Mouse (Mus musculus): ENCODE results near the gene Dnm3. TPM values are rescaled to one million over a fixed set of nuclear protein-coding genes. Genes with fewer than 3 reads are reported as not detected.

The Dnm3 gene
- polyA plus RNA-seq, 1 experiment from 2014 or later, result 47.8 TPM

DNA sequence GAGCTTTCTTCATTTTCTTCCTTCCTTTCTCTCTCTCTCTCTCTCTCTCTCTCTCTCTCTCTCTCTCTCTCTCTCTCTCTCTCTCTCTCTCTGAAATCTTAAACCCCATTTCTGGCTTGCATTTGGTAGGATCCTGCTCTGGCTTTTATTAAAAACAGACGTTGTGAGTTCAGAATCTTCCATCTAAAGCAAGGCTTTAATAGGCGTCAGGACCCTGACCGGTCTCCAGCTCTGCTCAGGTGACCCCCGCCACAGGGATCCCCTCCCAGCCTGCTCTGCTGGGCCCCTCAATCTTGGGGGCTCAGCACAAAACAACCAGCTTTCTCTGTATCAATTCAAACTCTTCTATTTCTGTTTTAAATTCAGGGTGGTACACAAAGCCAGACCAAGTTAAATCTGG lies 469.6 kb downstream of the Dnm3 start:
- H3K9ac ChIP-seq, result no peak overlapping the region
- 84% methylated on average over 4 of the region's 4 CpGs for WGBS
- no peak overlapping the region for H3K4me3 ChIP-seq
- no peaks in the 10 kb centered on the region for H3K27me3 ChIP-seq
- no peak for ATAC-seq (ENCODE audit: low FRiP score)
- no peak overlapping the region for H3K4me2 ChIP-seq
- peaks cover 12% of the 10 kb centered on the region for H3K36me3 ChIP-seq
- H3K4me1 ChIP-seq (replicated peaks), result peaks cover 29% of the 10 kb centered on the region
- peak overlapping the region; percentile 44; the same call in 1 of the 2 replicates for H3K27ac ChIP-seq
- no peaks in the 10 kb centered on the region for H3K9me3 ChIP-seq

- no peaks in the 10 kb centered on the region for H3K27me3 ChIP-seq
- 83% methylated on average over 9 of the region's 9 CpGs for WGBS
- no peak overlapping the region for H3K4me2 ChIP-seq
- no peak overlapping the region for H3K9ac ChIP-seq
- no peaks in the 10 kb centered on the region for H3K9me3 ChIP-seq
- peaks cover 6% of the 10 kb centered on the region for H3K36me3 ChIP-seq
- no peak overlapping the region for H3K27ac ChIP-seq
- no peak overlapping the region for H3K4me3 ChIP-seq
- no peak for ATAC-seq (ENCODE audit: low FRiP score)
- peaks cover 37% of the 10 kb centered on the region for H3K4me1 ChIP-seq (replicated peaks)
These were observed 471.7 kb downstream of the Dnm3 start for GRCm38 (mm10) chr1:162006109-162006508.

- H3K9me3 ChIP-seq, result no peaks in the 10 kb centered on the region
- H3K27ac ChIP-seq, result peak overlapping the region; percentile 62
- peaks cover 43% of the 10 kb centered on the region for H3K4me1 ChIP-seq (replicated peaks)
- peak; percentile 57; the same call in 1 of the 2 replicates for ATAC-seq (ENCODE audit: low FRiP score)
- WGBS, result 40% methylated on average over 23 of the region's 23 CpGs
- H3K4me3 ChIP-seq, result no peak overlapping the region
- H3K27me3 ChIP-seq, result no peaks in the 10 kb centered on the region
- H3K36me3 ChIP-seq, result no peaks in the 10 kb centered on the region; the same call in 1 of the 2 replicates
- peak overlapping the region; percentile 51; the same call in 1 of the 2 replicates for H3K9ac ChIP-seq
- peak overlapping the region; percentile 29; the same call in 1 of the 2 replicates for H3K4me2 ChIP-seq
These were observed 472.7 kb downstream of the Dnm3 start for GRCm38 (mm10) chr1:162004821-162005770.

DNA sequence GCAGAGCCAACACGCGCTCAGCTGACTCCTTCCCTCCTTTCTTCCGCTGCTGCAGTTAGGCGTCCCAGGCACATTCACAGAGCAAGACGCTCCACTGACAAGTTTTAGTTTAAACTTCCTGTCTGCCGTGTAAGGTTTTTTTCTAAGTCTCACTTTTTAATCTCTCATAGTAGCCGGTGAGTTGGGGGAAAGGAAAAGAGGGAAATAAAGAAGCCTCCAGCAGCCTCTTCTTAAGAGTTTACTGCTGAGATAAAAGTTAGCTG lies 473.4 kb downstream of the Dnm3 start:
- 0 out of 2 replicates have a peak overlapping the region, but pooled peaks have one; percentile 29 for H3K4me2 ChIP-seq
- peaks cover 47% of the 10 kb centered on the region for H3K4me1 ChIP-seq (replicated peaks)

DNA sequence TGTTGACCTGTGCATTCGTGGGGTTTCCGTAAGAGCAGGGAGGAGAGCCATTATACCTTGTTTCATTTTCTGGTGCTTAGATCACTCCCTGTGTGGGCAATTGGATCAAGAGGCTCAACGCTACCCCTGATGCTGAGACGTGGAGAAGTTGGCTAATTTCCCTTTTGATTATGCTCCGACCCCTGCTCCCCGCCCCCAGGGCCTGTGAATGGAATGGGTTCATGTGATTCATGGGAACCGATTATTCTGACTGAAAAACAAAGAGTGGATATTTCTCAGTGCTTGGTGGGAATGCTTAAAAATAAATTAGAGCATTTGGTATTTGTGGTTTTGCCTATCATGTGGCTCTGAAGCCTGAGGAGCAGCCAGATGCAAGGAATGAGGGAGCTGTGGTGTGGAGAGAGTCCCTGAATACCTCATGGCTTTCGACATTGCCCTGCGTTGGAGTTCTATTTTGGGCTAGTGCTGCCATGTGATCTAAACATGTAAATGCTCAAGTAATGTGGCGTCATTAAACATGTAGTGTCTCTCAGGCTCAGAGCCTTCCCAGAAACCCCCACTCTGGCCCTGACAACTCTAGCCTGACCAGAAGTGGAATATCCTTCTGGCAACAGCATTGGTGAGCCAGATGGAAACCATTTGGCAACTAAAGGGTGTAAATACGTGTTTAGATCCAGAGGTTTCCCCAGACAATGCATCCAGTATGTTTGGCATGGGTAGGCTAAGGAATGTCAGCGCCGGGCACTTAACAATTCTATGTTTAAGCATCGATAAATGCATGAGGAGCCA lies 473.9 kb downstream of the Dnm3 start:
- peak overlapping the region; percentile 62; the same call in 1 of the 2 replicates for H3K27ac ChIP-seq

More for the DNA sequence above, 473.4 kb downstream of the Dnm3 start:
- H3K9me3 ChIP-seq, result no peaks in the 10 kb centered on the region
- ATAC-seq (ENCODE audit: low FRiP score), result no peak
- peak overlapping the region; percentile 62; the same call in 1 of the 2 replicates for H3K27ac ChIP-seq
- no peak overlapping the region for H3K4me3 ChIP-seq
- WGBS, result 40% methylated on average over 7 of the region's 7 CpGs
- no peak overlapping the region for H3K9ac ChIP-seq
- H3K27me3 ChIP-seq, result no peaks in the 10 kb centered on the region
- H3K36me3 ChIP-seq, result no peaks in the 10 kb centered on the region

DNA sequence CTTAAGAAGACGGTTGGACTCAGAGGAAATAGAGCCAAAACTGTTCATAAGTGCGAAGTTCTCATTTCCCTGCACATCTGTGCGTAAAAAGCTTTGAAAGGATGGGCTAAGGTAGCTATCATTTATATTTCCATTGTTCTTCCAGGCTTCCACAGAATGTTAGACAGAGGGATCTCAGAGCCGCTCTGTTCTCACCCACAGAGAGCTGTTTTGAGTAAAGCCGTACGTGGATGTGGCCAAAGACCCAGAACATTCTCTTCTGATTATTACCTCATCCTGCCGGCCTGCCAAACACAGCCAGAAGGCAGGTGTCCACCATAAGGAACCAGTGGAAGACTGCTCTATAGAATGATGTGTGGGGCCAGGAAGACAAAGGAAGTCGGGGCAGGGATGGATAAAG lies 476.5 kb downstream of the Dnm3 start:
- ATAC-seq (ENCODE audit: low FRiP score), result no peak
- WGBS, result 66% methylated on average over 8 of the region's 8 CpGs
- no peak overlapping the region for H3K4me2 ChIP-seq
- no peaks in the 10 kb centered on the region for H3K36me3 ChIP-seq
- peaks cover 42% of the 10 kb centered on the region for H3K4me1 ChIP-seq (replicated peaks)
- no peak overlapping the region for H3K4me3 ChIP-seq
- H3K27me3 ChIP-seq, result no peaks in the 10 kb centered on the region
- H3K9ac ChIP-seq, result no peak overlapping the region
- no peak overlapping the region for H3K27ac ChIP-seq
- H3K9me3 ChIP-seq, result no peaks in the 10 kb centered on the region

More for the DNA sequence above, 473.9 kb downstream of the Dnm3 start:
- no peak for ATAC-seq (ENCODE audit: low FRiP score)
- 60% methylated on average over 14 of the region's 14 CpGs for WGBS
- H3K4me3 ChIP-seq, result no peak overlapping the region
- no peaks in the 10 kb centered on the region for H3K36me3 ChIP-seq
- H3K4me1 ChIP-seq (replicated peaks), result peaks cover 48% of the 10 kb centered on the region
- H3K9me3 ChIP-seq, result no peaks in the 10 kb centered on the region
- H3K4me2 ChIP-seq, result no peak overlapping the region
- no peaks in the 10 kb centered on the region for H3K27me3 ChIP-seq
- no peak overlapping the region for H3K9ac ChIP-seq

DNA sequence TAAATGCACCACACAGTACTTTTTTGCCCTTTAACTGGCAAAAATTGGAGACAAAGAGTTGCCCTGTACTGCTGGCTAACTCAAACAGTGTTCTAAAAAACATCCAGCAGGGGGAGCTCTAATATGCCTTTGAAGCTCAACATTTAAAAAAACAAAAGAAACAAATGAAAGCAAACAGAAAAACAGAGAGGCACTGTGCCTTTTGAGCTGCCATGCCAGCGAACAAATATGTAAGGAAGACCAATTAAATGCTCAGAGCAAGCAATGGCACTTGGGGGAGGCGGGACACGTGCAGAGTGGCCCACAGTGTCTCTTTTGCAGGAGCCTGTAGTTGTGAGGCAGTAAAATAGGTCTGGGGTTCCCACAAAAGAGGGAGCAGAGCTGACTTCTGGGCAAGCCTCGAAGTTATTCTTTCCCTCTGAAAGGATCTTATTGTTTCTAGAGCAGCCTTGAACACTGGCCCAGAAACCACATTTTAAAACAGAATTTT lies 477.9 kb downstream of the Dnm3 start:
- Histone ChIP-seq H3K4me3 (no peak overlapping the region), H3K27me3 (no peaks in the 10 kb centered on the region), H3K27ac (peak overlapping the region; percentile 75), H3K9me3 (no peaks in the 10 kb centered on the region), H3K36me3 (no peaks in the 10 kb centered on the region), H3K9ac (0 out of 2 replicates have a peak overlapping the region, but pooled peaks have one; percentile 51), H3K4me2 (peak overlapping the region; percentile 40), H3K4me1 (replicated peaks) (peaks cover 36% of the 10 kb centered on the region)
- ATAC-seq (ENCODE audit: low FRiP score), result peak; percentile 90
- 2% methylated on average over 4 of the region's 4 CpGs for WGBS

GRCm38 (mm10) chr1:161999338-161999737 lies 478.5 kb downstream of the Dnm3 start:
- Histone ChIP-seq H3K27me3 (no peaks in the 10 kb centered on the region), H3K9me3 (no peaks in the 10 kb centered on the region), H3K4me2 (no peak overlapping the region), H3K4me1 (replicated peaks) (peaks cover 30% of the 10 kb centered on the region), H3K4me3 (no peak overlapping the region), H3K9ac (peak overlapping the region; percentile 51), H3K36me3 (no peaks in the 10 kb centered on the region), H3K27ac (peak overlapping the region; percentile 75)
- ATAC-seq (ENCODE audit: low FRiP score), result 0 out of 2 replicates have a peak, but pooled peaks have one; percentile 9
- WGBS, result 36% methylated on average over 5 of the region's 5 CpGs

DNA sequence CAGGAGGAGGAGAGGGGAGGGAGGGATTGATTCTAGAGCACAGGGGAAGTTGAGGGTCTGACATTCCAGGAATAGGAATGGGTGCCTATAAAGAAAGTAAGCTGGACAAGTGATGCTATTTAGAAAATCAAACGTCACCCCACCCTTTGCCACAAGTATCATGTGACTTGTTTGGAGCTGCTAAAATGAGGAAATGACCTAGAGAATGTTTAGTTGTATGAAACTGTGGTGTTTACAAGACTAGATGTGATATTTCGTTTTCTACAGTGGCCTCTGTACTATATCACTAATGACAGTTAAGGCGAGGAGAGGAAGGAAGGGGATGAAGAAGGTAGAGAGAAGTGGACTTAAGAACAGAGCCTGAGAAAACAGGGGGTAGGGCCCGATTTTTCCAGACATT lies 479.1 kb downstream of the Dnm3 start:
- H3K9ac ChIP-seq, result no peak overlapping the region
- H3K36me3 ChIP-seq, result no peaks in the 10 kb centered on the region
- no peak overlapping the region for H3K27ac ChIP-seq
- H3K4me3 ChIP-seq, result no peak overlapping the region
- WGBS, result 83% methylated on average over 4 of the region's 4 CpGs
- no peak overlapping the region for H3K4me2 ChIP-seq
- no peak for ATAC-seq (ENCODE audit: low FRiP score)
- H3K4me1 ChIP-seq (replicated peaks), result peaks cover 25% of the 10 kb centered on the region
- no peaks in the 10 kb centered on the region for H3K9me3 ChIP-seq
- no peaks in the 10 kb centered on the region for H3K27me3 ChIP-seq

DNA sequence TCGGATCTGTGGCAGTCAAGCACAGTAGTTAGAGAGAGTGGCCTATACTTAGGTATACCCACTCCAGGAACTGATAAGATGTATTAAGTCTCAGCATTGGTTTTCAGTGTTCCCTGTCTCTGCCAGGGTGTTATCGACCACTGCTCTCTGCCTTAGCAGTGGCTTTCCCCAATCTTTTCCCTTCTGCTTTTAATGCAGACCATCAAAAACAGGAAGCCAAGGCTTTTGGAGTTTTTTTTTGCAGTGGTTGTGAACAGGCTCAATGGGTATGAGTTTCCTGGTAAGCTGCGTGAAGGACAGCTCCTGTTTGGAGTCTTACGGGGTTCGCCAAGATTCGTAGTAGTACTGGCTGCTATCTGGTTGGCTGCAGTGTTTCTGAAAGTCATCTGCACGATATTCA lies 485.4 kb downstream of the Dnm3 start:
- H3K9me3 ChIP-seq, result no peaks in the 10 kb centered on the region
- H3K9ac ChIP-seq, result no peak overlapping the region
- H3K27me3 ChIP-seq, result no peaks in the 10 kb centered on the region
- WGBS, result 97% methylated on average over 7 of the region's 7 CpGs
- H3K27ac ChIP-seq, result no peak overlapping the region
- H3K4me2 ChIP-seq, result no peak overlapping the region
- peaks cover 5% of the 10 kb centered on the region for H3K4me1 ChIP-seq (replicated peaks)
- ATAC-seq (ENCODE audit: low FRiP score), result no peak
- no peak overlapping the region for H3K4me3 ChIP-seq
- no peaks in the 10 kb centered on the region for H3K36me3 ChIP-seq

DNA sequence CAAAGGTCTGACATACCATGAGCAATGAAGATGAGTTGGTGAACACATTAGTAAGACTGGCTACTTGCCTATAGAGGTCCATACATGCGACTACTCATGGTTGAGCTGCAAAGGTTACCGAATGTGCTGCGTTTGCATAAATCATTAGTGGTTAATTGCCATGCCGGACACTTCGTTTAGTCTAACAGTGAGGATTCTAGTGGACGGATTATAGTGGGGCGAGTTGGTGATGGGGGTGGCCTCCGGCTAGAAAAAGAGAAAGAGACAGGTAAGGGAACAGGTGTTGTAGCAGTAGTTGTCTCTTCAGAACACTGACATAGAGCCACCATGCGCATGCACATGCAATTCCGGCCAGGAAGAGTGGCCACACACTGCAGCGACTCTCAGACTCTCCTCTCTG lies 486.0 kb downstream of the Dnm3 start:
- Histone ChIP-seq H3K36me3 (no peaks in the 10 kb centered on the region), H3K4me3 (no peak overlapping the region), H3K9ac (no peak overlapping the region), H3K9me3 (no peaks in the 10 kb centered on the region), H3K27me3 (no peaks in the 10 kb centered on the region), H3K27ac (no peak overlapping the region), H3K4me2 (no peak overlapping the region), H3K4me1 (replicated peaks) (peaks cover 5% of the 10 kb centered on the region)
- ATAC-seq (ENCODE audit: low FRiP score), result no peak
- 92% methylated on average over 11 of the region's 11 CpGs for WGBS
